Mouse (Mus musculus) erythroblast, embryonic 14.5 days (primary cell): ENCODE data around the gene Hist1h4k. TPM values are rescaled to one million over a fixed set of nuclear protein-coding genes. Genes with fewer than 3 reads are reported as not detected.
"Not testable (repeated sequence)": the region's sequence is repeated elsewhere in the genome, so short reads cannot be mapped to it uniquely, and the experiment has no call there.

Experiments used
- H3K27me3 ChIP-seq: 2 replicates; pipeline ENCODE4 v1.6.1; 2012; ENCODE audit warnings: inconsistent platforms; ENCODE audit not compliant: control insufficient read depth
- H3K36me3 ChIP-seq: 2 replicates; pipeline ENCODE4 v1.6.1; 2012; ENCODE audit warnings: mild to moderate bottlenecking, inconsistent platforms; ENCODE audit not compliant: control insufficient read depth
- H3K4me1 ChIP-seq: 2 replicates; pipeline ENCODE4 v1.6.1; 2012; ENCODE audit warnings: inconsistent platforms; ENCODE audit not compliant: control insufficient read depth
- H3K4me3 ChIP-seq: replicated peaks from 2 replicates; pipeline ENCODE3; 2012; ENCODE audit warnings: moderate library complexity, mild to moderate bottlenecking, inconsistent platforms
- H3K9me3 ChIP-seq: 2 replicates; pipeline ENCODE4 v1.6.1; 2012; ENCODE audit warnings: low read length, inconsistent platforms, mixed read lengths; ENCODE audit not compliant: control insufficient read depth
- GATA1 ChIP-seq: IDR thresholded peaks from 2 replicates; pipeline ENCODE4 v1.6.1; 2012; ENCODE audit warnings: low read length, inconsistent platforms, mixed read lengths
- TAL1 ChIP-seq: IDR thresholded peaks from 3 replicates; pipeline ENCODE4 v1.6.1; 2012; ENCODE audit warnings: low read length, inconsistent platforms, mixed read lengths
- polyA plus RNA-seq: library from polyadenylated mRNA; stranded (reverse); fragments of >175 nt; gene quantifications from 2 replicates; pipeline ENCODE4 v1.2.3, GENCODE M21; 2012

Gene Hist1h4k
- polyA plus RNA-seq, 1 experiment: 64.1 TPM

- Histone ChIP-seq H3K4me1 (peaks cover 48% of the 10 kb centered on the region), H3K9me3 (no peaks in the 10 kb centered on the region), H3K27me3 (no peaks in the 10 kb centered on the region), H3K4me3 (peak overlapping the region; percentile 69), H3K36me3 (no peaks in the 10 kb centered on the region; the same call in 1 of the 2 replicates)
- TF ChIP-seq GATA1: no peak
- no peak for TF ChIP-seq TAL1
These were observed 27.1 kb downstream of the Hist1h4k start for GRCm38 (mm10) chr13:21722993-21723836.

GRCm38 (mm10) chr13:21722373-21722925 lies 27.9 kb downstream of the Hist1h4k start:
- Histone ChIP-seq H3K4me3 (peak overlapping the region; percentile 69), H3K4me1 (peaks cover 52% of the 10 kb centered on the region), H3K36me3 (no peaks in the 10 kb centered on the region; the same call in 1 of the 2 replicates), H3K27me3 (no peaks in the 10 kb centered on the region), H3K9me3 (no peaks in the 10 kb centered on the region)
- TF ChIP-seq TAL1 (no peak), GATA1 (no peak)

GRCm38 (mm10) chr13:21721757-21722372 lies 28.4 kb downstream of the Hist1h4k start, which contains the start of gene Hist1h2bm:
Gene Hist1h2bm, plus strand, starts transcription at chr13:21722044.
- H3K9me3 ChIP-seq, H3K27me3 ChIP-seq, H3K36me3 ChIP-seq: not testable (repeated sequence)
- Histone ChIP-seq H3K4me1 (peaks cover 53% of the 10 kb centered on the region), H3K4me3 (peak within 1 kb of the TSS; percentile 79)

GRCm38 (mm10) chr13:21721107-21721756 lies 29.1 kb downstream of the Hist1h4k start:
- H3K4me3 ChIP-seq: peak overlapping the region; percentile 79
- peaks cover 56% of the 10 kb centered on the region for H3K4me1 ChIP-seq
- H3K36me3 ChIP-seq, H3K27me3 ChIP-seq, H3K9me3 ChIP-seq: not testable (repeated sequence)

GRCm38 (mm10) chr13:21718381-21719080 lies 31.8 kb downstream of the Hist1h4k start:
- Histone ChIP-seq H3K36me3 (no peaks in the 10 kb centered on the region; the same call in 1 of the 2 replicates), H3K4me1 (peaks cover 69% of the 10 kb centered on the region), H3K9me3 (no peaks in the 10 kb centered on the region), H3K27me3 (no peaks in the 10 kb centered on the region), H3K4me3 (peak overlapping the region; percentile 79)
- TF ChIP-seq GATA1 (no peak), TAL1 (no peak)

- Histone ChIP-seq H3K4me3 (peak within 1 kb of the TSS; percentile 79), H3K4me1 (peaks cover 62% of the 10 kb centered on the region)
- H3K27me3 ChIP-seq, H3K36me3 ChIP-seq, H3K9me3 ChIP-seq: not testable (repeated sequence)
These were observed 32.6 kb downstream of the Hist1h4k start, which contains the start of gene Hist1h3h for GRCm38 (mm10) chr13:21717397-21718357. Gene Hist1h3h, plus strand, starts transcription at chr13:21717659.

GRCm38 (mm10) chr13:21716540-21717391 lies 33.5 kb downstream of the Hist1h4k start:
- H3K9me3 ChIP-seq, H3K27me3 ChIP-seq, H3K36me3 ChIP-seq: not testable (repeated sequence)
- Histone ChIP-seq H3K4me3 (peak overlapping the region; percentile 71), H3K4me1 (peaks cover 60% of the 10 kb centered on the region)

- peak within 1 kb of the TSS; percentile 78 for H3K4me3 ChIP-seq
- peaks cover 67% of the 10 kb centered on the region for H3K4me1 ChIP-seq
- H3K36me3 ChIP-seq, H3K9me3 ChIP-seq, H3K27me3 ChIP-seq: not testable (repeated sequence)
These were observed 34.3 kb downstream of the Hist1h4k start, which contains the start of the genes Hist1h2bl and Hist1h2ai for GRCm38 (mm10) chr13:21715864-21716539. Gene Hist1h2bl, minus strand, starts transcription at chr13:21716143. Gene Hist1h2ai, plus strand, starts transcription at chr13:21716422.
